Mouse (Mus musculus) forebrain, embryonic 14.5 days (tissue): ENCODE results near the gene Zfp93. TPM values are rescaled to one million over a fixed set of nuclear protein-coding genes. Genes with fewer than 3 reads are reported as not detected.

Source experiments
- ATAC-seq: fragments of 200-750 bp; cut with Nextera tagmentation; 2 replicates; pipeline ENCODE4 v1.8.0; 2017; ENCODE audit warnings: mild to moderate bottlenecking, moderate library complexity
- DNase-seq: peaks from one replicate; pipeline ENCODE4 v3.0.0-alpha.2; 2015; ENCODE audit warnings: low spot score
- H3K27ac ChIP-seq: fragments of 300-500 bp; sonication (generic); 2 replicates; pipeline ENCODE4 v1.5.1; 2014; ENCODE audit warnings: low read depth, mild to moderate bottlenecking, control low read depth, low read length, moderate library complexity
- H3K27me3 ChIP-seq: fragments of 300-500 bp; sonication (generic); replicated peaks from 2 replicates; pipeline ENCODE4 v1.6.1; 2014; ENCODE audit warnings: low read length, control low read depth, mixed read lengths; ENCODE audit not compliant: control insufficient read depth, insufficient read depth
- H3K36me3 ChIP-seq: fragments of 300-500 bp; sonication (generic); 2 replicates; pipeline ENCODE4 v1.6.1; 2014; ENCODE audit warnings: low read length, control low read depth; ENCODE audit not compliant: control insufficient read depth, insufficient read depth
- H3K4me1 ChIP-seq: fragments of 300-500 bp; sonication (generic); 2 replicates; pipeline ENCODE4 v1.6.1; 2014; ENCODE audit warnings: antibody characterized with exemption, low read length, control low read depth; ENCODE audit not compliant: control insufficient read depth, insufficient read depth
- H3K4me2 ChIP-seq: fragments of 300-500 bp; sonication (generic); 2 replicates; pipeline ENCODE4 v1.6.1; 2014; ENCODE audit warnings: mild to moderate bottlenecking, control low read depth, low read length
- H3K4me3 ChIP-seq: fragments of 300-500 bp; sonication (generic); 2 replicates; pipeline ENCODE4 v1.5.1; 2014; ENCODE audit warnings: low read depth, low read length, control low read depth
- H3K9ac ChIP-seq: fragments of 300-500 bp; sonication (generic); 2 replicates; pipeline ENCODE4 v1.6.1; 2014; ENCODE audit warnings: mild to moderate bottlenecking, low read length, control low read depth, moderate library complexity
- H3K9me3 ChIP-seq: fragments of 300-500 bp; sonication (generic); replicated peaks from 2 replicates; pipeline ENCODE4 v1.6.1; 2016; ENCODE audit warnings: low read length, control low read depth, mixed read lengths; ENCODE audit not compliant: control insufficient read depth
- WGBS: fragments of 180-500 bp; shearing (Covaris S2); extraction: QIAGEN DNeasy Blood & Tissue Kit; methylation state at CpG from one replicate; pipeline ENCODE4 v1.1.7; 2014; 5-methylcytosine and 5-hydroxymethylcytosine counted together
- polyA plus RNA-seq: library from polyadenylated mRNA; unstranded; fragments of >200 nt; fragmentation: Nextera tagmentation; extraction: Ambion mirVana; gene quantifications from 2 replicates; pipeline ENCODE4 v1.2.1, GENCODE M21; 2014

Gene Zfp93
- polyA plus RNA-seq, 1 experiment from 2014 or later = 11.0 TPM

DNA sequence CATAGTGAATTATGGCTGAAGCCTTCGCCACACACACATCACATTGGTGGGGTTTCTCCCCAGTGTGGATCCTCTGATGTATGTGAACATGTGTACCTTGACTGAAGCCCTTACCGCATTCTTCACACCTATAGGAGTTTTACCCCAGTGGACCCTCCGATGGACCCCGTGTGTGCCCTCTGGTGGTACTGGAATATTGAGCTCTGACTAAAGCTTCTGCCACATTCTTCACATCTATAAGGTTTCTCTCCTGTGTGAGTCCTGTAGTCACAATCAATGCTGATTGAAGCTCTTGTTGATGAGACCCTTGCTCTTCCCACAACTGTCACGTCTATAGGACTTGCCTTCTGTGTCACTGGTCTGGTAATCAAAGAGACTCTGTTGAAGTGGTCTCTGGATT lies 17.4 kb downstream of the Zfp93 start:
- H3K36me3 ChIP-seq = peaks cover 46% of the 10 kb centered on the region
- no peaks in the 10 kb centered on the region for H3K9me3 ChIP-seq
- no peak overlapping the region for H3K9ac ChIP-seq
- H3K27ac ChIP-seq = no peak overlapping the region
- no peak overlapping the region for H3K4me3 ChIP-seq
- H3K4me1 ChIP-seq = no peaks in the 10 kb centered on the region
- DNase-seq (no peak), ATAC-seq (no peak)
- no peak overlapping the region for H3K4me2 ChIP-seq
- H3K27me3 ChIP-seq = no peaks in the 10 kb centered on the region
- 83% methylated on average over 5 of the region's 5 CpGs for WGBS

DNA sequence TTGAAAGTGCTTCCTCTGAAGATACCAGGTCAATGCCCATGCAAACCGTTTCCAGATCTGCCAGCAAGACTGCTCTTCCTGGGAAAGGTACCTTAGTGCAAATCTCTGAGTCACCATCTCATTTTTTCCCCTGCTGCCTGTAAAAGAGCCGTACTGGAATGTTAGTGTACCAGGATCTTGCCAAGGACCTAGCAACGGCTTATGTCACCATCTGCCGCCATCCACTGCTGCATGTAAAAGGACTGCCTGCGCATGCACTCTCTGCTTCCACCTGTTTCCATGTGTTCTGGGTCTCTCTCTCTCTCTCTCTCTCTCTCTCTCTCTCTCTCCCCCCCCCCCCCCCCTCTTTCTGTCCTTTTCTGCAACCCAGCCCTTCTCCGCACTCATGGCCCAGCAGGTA lies 18.3 kb downstream of the Zfp93 start:
- DNase-seq (no peak), ATAC-seq (no peak)
- Histone ChIP-seq H3K27ac (no peak overlapping the region), H3K27me3 (no peaks in the 10 kb centered on the region), H3K4me1 (no peaks in the 10 kb centered on the region), H3K9me3 (no peaks in the 10 kb centered on the region), H3K9ac (no peak overlapping the region), H3K4me2 (no peak overlapping the region), H3K36me3 (peaks cover 53% of the 10 kb centered on the region), H3K4me3 (no peak overlapping the region)
- WGBS = 84% methylated on average over 6 of the region's 6 CpGs

DNA sequence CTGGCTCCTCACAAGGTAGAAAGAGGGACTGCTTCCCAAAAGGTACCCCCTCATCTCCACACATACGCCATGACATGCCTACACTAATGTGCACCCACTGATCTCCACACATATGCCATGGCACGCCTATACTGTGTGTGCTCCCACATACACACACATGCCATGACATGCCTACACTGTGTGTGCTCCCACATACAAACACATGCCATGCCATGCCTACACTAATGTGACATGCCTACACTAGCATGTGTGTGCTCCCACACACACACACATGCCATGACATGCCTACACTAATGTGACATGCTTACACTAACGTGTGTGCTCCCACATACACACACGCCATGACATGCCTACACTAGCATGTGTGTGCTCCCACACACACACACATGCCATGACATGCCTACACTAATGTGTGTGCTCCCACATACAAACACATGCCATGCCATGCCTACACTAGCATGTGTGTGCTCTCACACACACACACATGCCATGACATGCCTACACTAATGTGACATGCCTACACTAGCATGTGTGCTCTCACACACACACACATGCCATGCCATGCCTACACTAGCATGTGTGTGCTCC lies 20.0 kb downstream of the Zfp93 start:
- DNase-seq (no peak), ATAC-seq (no peak)
- H3K27me3 ChIP-seq = no peaks in the 10 kb centered on the region
- H3K4me3 ChIP-seq = no peak overlapping the region
- H3K9me3 ChIP-seq = no peaks in the 10 kb centered on the region
- no peak overlapping the region for H3K4me2 ChIP-seq
- H3K27ac ChIP-seq = no peak overlapping the region
- WGBS = 99% methylated on average over 4 of the region's 4 CpGs
- peaks cover 70% of the 10 kb centered on the region for H3K36me3 ChIP-seq
- no peaks in the 10 kb centered on the region for H3K4me1 ChIP-seq
- no peak overlapping the region for H3K9ac ChIP-seq

DNA sequence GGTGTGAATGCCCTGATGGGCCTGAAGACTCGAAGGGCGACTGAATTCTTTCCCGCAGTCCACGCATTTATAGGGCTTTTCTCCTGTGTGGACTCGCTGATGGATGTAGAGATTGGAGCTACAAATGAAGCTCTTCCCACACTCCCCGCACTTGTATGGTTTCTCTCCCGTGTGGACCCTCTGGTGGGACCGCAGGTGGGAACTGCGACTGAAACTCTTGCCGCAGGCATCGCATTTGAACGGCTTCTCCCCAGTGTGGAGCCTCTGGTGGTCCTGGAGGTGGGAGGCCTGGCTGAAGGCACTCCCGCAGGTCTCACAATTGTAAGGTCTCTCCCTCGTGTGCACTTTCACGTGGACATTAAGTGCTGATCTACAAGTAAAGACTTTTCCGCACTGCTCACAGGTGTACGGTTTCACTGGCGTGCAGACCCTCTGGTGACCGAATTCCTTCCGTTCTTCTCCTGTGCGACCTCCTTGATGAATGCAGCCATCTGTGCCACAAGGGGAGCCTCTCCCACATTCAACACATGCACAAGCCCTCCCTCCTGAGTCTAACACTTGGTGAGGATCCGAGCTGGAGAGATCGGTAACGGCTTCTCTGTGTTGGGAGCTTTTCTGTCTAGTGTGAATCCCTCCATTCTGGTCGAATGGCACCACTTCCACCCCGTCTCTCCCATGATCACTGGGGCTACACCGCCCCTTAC lies 21.3 kb downstream of the Zfp93 start:
- no peaks in the 10 kb centered on the region for H3K4me1 ChIP-seq
- H3K9me3 ChIP-seq = no peaks in the 10 kb centered on the region
- no peaks in the 10 kb centered on the region for H3K27me3 ChIP-seq
- H3K4me2 ChIP-seq = no peak overlapping the region
- 94% methylated on average over 27 of the region's 27 CpGs for WGBS
- H3K27ac ChIP-seq = no peak overlapping the region
- peaks cover 83% of the 10 kb centered on the region for H3K36me3 ChIP-seq
- H3K4me3 ChIP-seq = no peak overlapping the region
- ATAC-seq = no peak
- no peak for DNase-seq
- H3K9ac ChIP-seq = no peak overlapping the region

DNA sequence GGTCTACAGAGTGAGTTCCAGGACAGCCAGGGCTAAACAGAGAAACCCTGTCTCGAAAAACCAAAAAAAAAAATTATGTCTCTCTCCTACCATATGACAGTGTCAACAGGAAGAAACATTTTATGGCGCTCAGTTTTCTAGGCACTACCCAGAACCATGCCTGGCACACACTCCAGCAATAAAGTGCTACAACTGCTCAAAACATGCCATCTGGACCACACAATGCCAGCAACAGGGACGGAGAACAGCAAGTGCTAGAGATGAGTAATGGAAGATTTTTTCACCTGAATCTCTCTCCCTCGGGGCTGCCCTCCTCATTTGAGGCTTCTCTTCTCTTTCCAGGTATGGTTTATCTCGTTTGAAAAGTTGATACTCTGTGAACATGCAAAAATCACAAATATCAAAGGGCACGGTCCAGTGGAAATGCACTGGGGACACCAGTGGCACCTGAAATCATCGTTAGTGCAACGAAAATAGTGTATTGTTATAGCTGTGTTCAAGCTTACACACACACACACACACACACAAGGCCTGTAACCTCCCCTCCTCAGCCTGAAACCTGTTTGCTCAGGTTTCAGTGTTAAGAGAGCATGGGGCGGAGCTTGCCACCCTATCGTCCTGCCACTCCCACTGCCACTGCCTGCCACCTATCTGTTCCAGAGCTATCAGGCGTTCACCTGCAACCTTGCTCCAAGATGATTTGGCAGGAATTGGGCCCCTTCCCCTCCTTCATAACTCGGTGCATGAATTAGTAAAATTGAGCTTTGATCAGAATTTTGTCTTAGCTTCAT lies 23.0 kb downstream of the Zfp93 start:
- WGBS = 92% methylated on average over 12 of the region's 12 CpGs
- H3K4me3 ChIP-seq = no peak overlapping the region
- H3K4me1 ChIP-seq = peaks cover 4% of the 10 kb centered on the region
- no peak overlapping the region for H3K27ac ChIP-seq
- H3K36me3 ChIP-seq = peaks cover 74% of the 10 kb centered on the region
- H3K9ac ChIP-seq = no peak overlapping the region
- no peak for ATAC-seq
- no peak overlapping the region for H3K4me2 ChIP-seq
- no peaks in the 10 kb centered on the region for H3K9me3 ChIP-seq
- H3K27me3 ChIP-seq = no peaks in the 10 kb centered on the region
- DNase-seq = no peak

DNA sequence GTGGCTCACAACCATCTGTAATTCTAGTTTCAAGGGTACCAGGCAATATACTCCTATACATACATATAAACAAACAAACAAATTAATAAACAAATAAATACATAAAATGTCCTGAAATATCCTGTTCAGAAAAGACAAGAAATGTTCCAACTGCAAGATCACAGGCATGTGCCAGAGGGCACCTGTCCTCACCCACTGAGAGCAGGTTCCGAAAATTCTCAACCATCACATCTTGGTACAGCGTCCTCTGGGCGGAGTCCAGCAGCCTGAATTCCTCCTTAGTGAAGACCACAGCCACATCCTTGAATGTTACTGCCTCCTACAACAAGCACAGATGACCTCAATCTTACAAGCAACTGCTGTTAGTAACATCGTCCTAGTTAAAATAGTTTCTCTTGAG lies 24.5 kb downstream of the Zfp93 start:
- H3K36me3 ChIP-seq = peaks cover 68% of the 10 kb centered on the region
- H3K4me1 ChIP-seq = peaks cover 6% of the 10 kb centered on the region
- no peak for DNase-seq
- H3K27ac ChIP-seq = no peak overlapping the region
- H3K4me3 ChIP-seq = no peak overlapping the region
- no peak for ATAC-seq
- H3K9ac ChIP-seq = no peak overlapping the region
- H3K27me3 ChIP-seq = no peaks in the 10 kb centered on the region
- H3K4me2 ChIP-seq = no peak overlapping the region
- H3K9me3 ChIP-seq = no peaks in the 10 kb centered on the region
- 97% methylated on average over 4 of the region's 4 CpGs for WGBS

DNA sequence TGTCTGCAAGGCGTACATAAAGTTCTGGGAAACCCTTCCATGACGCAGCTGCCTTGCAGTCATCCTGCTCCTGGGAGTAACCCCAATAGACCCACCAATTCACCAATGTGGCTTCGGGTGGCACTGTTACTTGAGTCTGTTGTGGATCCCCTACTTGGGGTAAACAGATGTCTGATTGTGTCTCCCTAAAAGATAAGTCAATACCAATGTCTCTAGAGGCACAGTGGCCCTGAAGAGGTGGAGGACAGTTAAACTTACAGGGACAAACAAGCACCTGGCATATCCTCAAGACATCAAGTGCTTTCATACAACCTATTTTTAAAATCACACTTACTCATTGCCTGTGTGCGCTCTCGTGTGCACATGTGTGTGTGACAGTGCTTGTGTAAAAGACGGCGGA lies 25.2 kb downstream of the Zfp93 start:
- no peaks in the 10 kb centered on the region for H3K27me3 ChIP-seq
- ATAC-seq (no peak), DNase-seq (no peak)
- H3K4me2 ChIP-seq = no peak overlapping the region
- H3K9ac ChIP-seq = no peak overlapping the region
- peaks cover 6% of the 10 kb centered on the region for H3K4me1 ChIP-seq
- peaks cover 62% of the 10 kb centered on the region for H3K36me3 ChIP-seq
- no peak overlapping the region for H3K4me3 ChIP-seq
- 97% methylated on average over 7 of the region's 7 CpGs for WGBS
- H3K27ac ChIP-seq = no peak overlapping the region
- H3K9me3 ChIP-seq = no peaks in the 10 kb centered on the region

DNA sequence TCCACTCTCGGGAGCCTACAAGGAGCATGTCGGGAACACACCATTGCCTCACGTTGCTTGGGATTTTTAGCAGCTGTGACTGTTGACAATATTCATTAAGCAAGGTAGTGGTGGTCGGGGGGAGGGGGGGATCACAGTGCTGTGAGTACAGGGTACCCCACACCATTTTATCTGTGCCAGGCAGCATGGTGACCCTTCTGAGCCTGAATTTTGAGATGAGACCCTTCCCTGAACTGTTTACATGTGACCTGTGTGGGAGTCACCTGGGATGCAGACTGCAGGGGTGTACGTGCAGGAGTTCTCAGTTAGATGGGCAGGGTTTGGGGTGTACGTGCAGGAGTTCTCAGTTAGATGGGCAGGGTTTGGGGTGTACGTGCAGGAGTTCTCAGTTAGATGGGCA lies 26.2 kb downstream of the Zfp93 start:
- H3K27ac ChIP-seq = no peak overlapping the region
- no peak overlapping the region for H3K4me2 ChIP-seq
- no peak for DNase-seq

More for the DNA sequence above, 26.2 kb downstream of the Zfp93 start:
- 94% methylated on average over 7 of the region's 7 CpGs for WGBS
- ATAC-seq = no peak
- H3K36me3 ChIP-seq = peaks cover 54% of the 10 kb centered on the region
- no peaks in the 10 kb centered on the region for H3K9me3 ChIP-seq
- H3K4me3 ChIP-seq = no peak overlapping the region
- peaks cover 6% of the 10 kb centered on the region for H3K4me1 ChIP-seq
- H3K9ac ChIP-seq = no peak overlapping the region
- H3K27me3 ChIP-seq = no peaks in the 10 kb centered on the region
